Mouse (Mus musculus): ENCODE measurements around the gene Slc35a3. TPM values are rescaled to one million over a fixed set of nuclear protein-coding genes. Genes with fewer than 3 reads are reported as not detected.
"Not testable (repeated sequence)": the region's sequence is repeated elsewhere in the genome, so short reads cannot be mapped to it uniquely, and the experiment has no call there.

Slc35a3 gene
- total and polyA plus RNA-seq, 3 experiments, result 16.3 to 45.7 (median 24.6) TPM

- DNase-seq (ENCODE audit: extremely low read depth), result no peak
- no peak overlapping the region for H3K27ac ChIP-seq (ENCODE audit: insufficient read depth, low read depth)
Observed at GRCm38 (mm10) chr3:116656184-116656965, 56.3 kb downstream of the Slc35a3 start.

GRCm38 (mm10) chr3:116654051-116654450 lies 58.6 kb downstream of the Slc35a3 start:
- H3K36me3 ChIP-seq (replicated peaks in 1 of 2; ENCODE audit: control insufficient read depth in 1 of 2, insufficient read depth in 1 of 2, low read length in 1 of 2), result peaks cover 0 to 34% of the 10 kb centered on the region in 2 experiments

More at GRCm38 (mm10) chr3:116656184-116656965, 56.3 kb downstream of the Slc35a3 start:
- TF ChIP-seq MAZ (IDR thresholded peaks at IDR 0.05; ENCODE audit: low read depth, low read length) (no peak), CHD1 (IDR thresholded peaks at IDR 0.05; ENCODE audit: low read depth, low read length) (peak; percentile 31; the same call in 1 of the 2 replicates), SMC3 (IDR thresholded peaks at IDR 0.05; ENCODE audit: low read depth, low read length) (no peak), PAX5 (IDR thresholded peaks at IDR 0.05; ENCODE audit: low read length) (no peak), IRF4 (IDR thresholded peaks at IDR 0.05; ENCODE audit: low read depth, low read length) (0 out of 2 replicates have a peak, but pooled peaks have one; percentile 30), CTCF (conservative IDR thresholded peaks at IDR 0.05 in 1 of 2, IDR thresholded peaks at IDR 0.05 in 1 of 2; ENCODE audit: low read depth in 2 of 2, low read length in 2 of 2) (no peak), EP300 (IDR thresholded peaks at IDR 0.05; ENCODE audit: low read length) (peak; percentile 68), MXI1 (IDR thresholded peaks at IDR 0.05; ENCODE audit: low read depth, low read length) (0 out of 2 replicates have a peak, but pooled peaks have one; percentile 15), TBP (conservative IDR thresholded peaks at IDR 0.05; ENCODE audit: low read depth, low read length) (no peak)
- Histone ChIP-seq H3K36me3 (replicated peaks in 1 of 2; ENCODE audit: control insufficient read depth in 1 of 2, insufficient read depth in 1 of 2, low read length in 1 of 2) (peaks cover 0 to 14% of the 10 kb centered on the region in 2 experiments), H3K4me3 (replicated peaks in 1 of 3; ENCODE audit: low read depth in 2 of 3, low read length in 2 of 3, poor library complexity in 1 of 3) (no peak overlapping the region), H3K79me2 (replicated peaks; ENCODE audit: control insufficient read depth, extremely low read depth, insufficient read depth, poor library complexity, severe bottlenecking) (peaks cover 92% of the 10 kb centered on the region), H3K9me3 (replicated peaks; ENCODE audit: low read length) (no peaks in the 10 kb centered on the region), H3K27me3 (replicated peaks) (no peaks in the 10 kb centered on the region), H3K4me2 (ENCODE audit: insufficient read depth, low read depth, poor library complexity, severe bottlenecking) (peak overlapping the region; percentile 34; the same call in 1 of the 2 replicates), H3K9ac (ENCODE audit: insufficient read depth, low read depth) (0 out of 2 replicates have a peak overlapping the region, but pooled peaks have one; percentile 17), H3K4me1 (ENCODE audit: control insufficient read depth in 1 of 2, insufficient read depth in 2 of 2) (peaks cover 8 to 67% of the 10 kb centered on the region in 2 experiments; a peak in 3 of 4 replicates)
- dilution Hi-C loops (cut with MboI; ENCODE audit: extremely low pct_ligation_motif_present, extremely low pct_unique_long_range_greater_than_20kb, low sequenced_read_pairs), result no loop called here
- in situ Hi-C loops (cut with MboI; ENCODE audit: low pct_ligation_motif_present, low pct_unique_long_range_greater_than_20kb, low sequenced_read_pairs), result no loop called here

GRCm38 (mm10) chr3:116653278-116653945 lies 59.2 kb downstream of the Slc35a3 start:
- DNase-seq (ENCODE audit: extremely low read depth), result no peak
- in situ Hi-C loops (cut with MboI; ENCODE audit: low pct_ligation_motif_present, low pct_unique_long_range_greater_than_20kb, low sequenced_read_pairs) (no loop called here), dilution Hi-C loops (cut with MboI; ENCODE audit: extremely low pct_ligation_motif_present, extremely low pct_unique_long_range_greater_than_20kb, low sequenced_read_pairs) (no loop called here)
- Histone ChIP-seq H3K36me3 (replicated peaks in 1 of 2; ENCODE audit: control insufficient read depth in 1 of 2, insufficient read depth in 1 of 2, low read length in 1 of 2) (peaks cover 2 to 40% of the 10 kb centered on the region in 2 experiments), H3K4me3 (replicated peaks in 1 of 3; ENCODE audit: low read depth in 2 of 3, low read length in 2 of 3, poor library complexity in 1 of 3) (no peak overlapping the region), H3K9ac (ENCODE audit: insufficient read depth, low read depth) (no peak overlapping the region), H3K27me3 (replicated peaks) (no peaks in the 10 kb centered on the region), H3K4me2 (ENCODE audit: insufficient read depth, low read depth, poor library complexity, severe bottlenecking) (no peak overlapping the region), H3K9me3 (replicated peaks; ENCODE audit: low read length) (no peaks in the 10 kb centered on the region), H3K4me1 (ENCODE audit: control insufficient read depth in 1 of 2, insufficient read depth in 2 of 2) (peaks cover 8 to 63% of the 10 kb centered on the region in 2 experiments; a peak in 3 of 4 replicates), H3K27ac (ENCODE audit: insufficient read depth, low read depth) (no peak overlapping the region), H3K79me2 (replicated peaks; ENCODE audit: control insufficient read depth, extremely low read depth, insufficient read depth, poor library complexity, severe bottlenecking) (peaks cover 81% of the 10 kb centered on the region)
- TF ChIP-seq IRF4 (IDR thresholded peaks at IDR 0.05; ENCODE audit: low read depth, low read length), result no peak
- TF ChIP-seq ZKSCAN1 (IDR thresholded peaks at IDR 0.05; ENCODE audit: borderline replicate concordance, low read depth, low read length), result no peak
- no peak for TF ChIP-seq TCF12 (IDR thresholded peaks at IDR 0.05; ENCODE audit: low read depth, low read length)

More at GRCm38 (mm10) chr3:116654051-116654450, 58.6 kb downstream of the Slc35a3 start:
- in situ Hi-C loops (cut with MboI; ENCODE audit: low pct_ligation_motif_present, low pct_unique_long_range_greater_than_20kb, low sequenced_read_pairs); DNase-seq (ENCODE audit: extremely low read depth); H3K9ac ChIP-seq (ENCODE audit: insufficient read depth, low read depth); H3K27me3 ChIP-seq (replicated peaks); H3K4me3 ChIP-seq (replicated peaks in 1 of 3; ENCODE audit: low read depth in 2 of 3, low read length in 2 of 3, poor library complexity in 1 of 3); H3K4me2 ChIP-seq (ENCODE audit: insufficient read depth, low read depth, poor library complexity, severe bottlenecking); H3K27ac ChIP-seq (ENCODE audit: insufficient read depth, low read depth); dilution Hi-C loops (cut with MboI; ENCODE audit: extremely low pct_ligation_motif_present, extremely low pct_unique_long_range_greater_than_20kb, low sequenced_read_pairs); H3K9me3 ChIP-seq (replicated peaks; ENCODE audit: low read length): not testable (repeated sequence)
- Histone ChIP-seq H3K79me2 (replicated peaks; ENCODE audit: control insufficient read depth, extremely low read depth, insufficient read depth, poor library complexity, severe bottlenecking) (peaks cover 83% of the 10 kb centered on the region), H3K4me1 (ENCODE audit: control insufficient read depth in 1 of 2, insufficient read depth in 2 of 2) (peaks cover 8 to 69% of the 10 kb centered on the region in 2 experiments; a peak in 3 of 4 replicates)
